Mouse (Mus musculus) ES-Bruce4 (cell line): ENCODE results near the gene Lrrc4b.
A peak's percentile ranks its signal among the peaks of the same experiment; 100 is the strongest.

ENCODE experiments used
- CTCF ChIP-seq: IDR thresholded peaks from one replicate; pipeline ENCODE4 v1.8.1; 2011; ENCODE audit warnings: low read depth, low read length
- EP300 ChIP-seq: IDR thresholded peaks from 2 replicates; pipeline ENCODE4 v1.6.1; 2011; ENCODE audit warnings: low read depth, low read length; ENCODE audit not compliant: insufficient read depth
- POLR2A ChIP-seq: IDR thresholded peaks from one replicate; pipeline ENCODE4 v1.8.1; 2011; ENCODE audit warnings: low read length; ENCODE audit not compliant: insufficient read depth

DNA sequence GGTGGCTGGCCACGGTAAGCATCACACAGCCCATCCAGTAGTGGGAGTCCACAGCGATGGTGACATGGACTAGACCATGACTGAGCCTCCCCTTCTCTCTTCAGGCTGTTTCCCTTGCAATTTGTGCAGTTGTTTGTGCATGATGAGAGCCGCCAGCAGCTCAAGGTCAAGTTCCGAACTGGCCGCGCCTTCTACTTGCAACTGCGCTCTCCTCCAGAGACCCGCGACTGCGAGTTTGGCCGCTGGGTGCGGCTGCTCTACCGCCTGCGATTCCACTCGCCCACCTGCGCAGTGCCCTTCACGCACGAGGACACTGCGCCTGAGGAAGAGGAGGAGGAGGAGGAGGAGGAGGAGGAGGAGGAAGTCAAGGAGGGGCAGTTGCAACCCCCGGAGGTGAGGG, 71.2 kb downstream of the Lrrc4b start:
- TF ChIP-seq CTCF (no peak), EP300 (0 out of 2 replicates have a peak, but pooled peaks have one; percentile 15), POLR2A (no peak)
